Mouse (Mus musculus): ENCODE measurements around the gene Homer1. TPM values are rescaled to one million over a fixed set of nuclear protein-coding genes. Genes with fewer than 3 reads are reported as not detected.

The Homer1 gene
- total RNA-seq, 1 experiment from 2014 or later, result 18.7 TPM

Other genes with a start within 250 kb of the Homer1 start
- gene Cmya5, start 154.9 kb upstream of the Homer1 start, total RNA-seq (2017), result 2.5 to 4.3 TPM (median 3.1 TPM) in 3 replicates
- 64.4 to 66.8 TPM (median 64.7 TPM) in 3 replicates for gene Tent2, start 107.2 kb upstream of the Homer1 start, total RNA-seq (2017)
- 8.7 to 12.0 TPM (median 9.7 TPM) in 3 replicates for gene Jmy, start 200.2 kb downstream of the Homer1 start, total RNA-seq (2017)